Mouse (Mus musculus) limb, embryonic 11.5 days (tissue): ENCODE measurements around the gene Ephb3. TPM values are rescaled to one million over a fixed set of nuclear protein-coding genes. Genes with fewer than 3 reads are reported as not detected.

Experiments used
- ATAC-seq: fragments of 200-750 bp; cut with Nextera tagmentation; 2 replicates; pipeline ENCODE4 v1.8.0; 2017; ENCODE audit warnings: low read depth; ENCODE audit not compliant: insufficient number of reproducible peaks, low FRiP score, low TSS enrichment
- DNase-seq: peaks from one replicate; pipeline ENCODE4 v3.0.0-alpha.2; 2015; ENCODE audit warnings: low spot score
- H3K27ac ChIP-seq: fragments of 300-500 bp; sonication (generic); replicated peaks from 2 replicates; pipeline ENCODE4 v1.5.1; 2014; ENCODE audit warnings: low read depth, mild to moderate bottlenecking, low read length
- H3K27me3 ChIP-seq: fragments of 300-500 bp; sonication (generic); 2 replicates; pipeline ENCODE4 v1.6.1; 2014; ENCODE audit warnings: mild to moderate bottlenecking, low read length, mixed read lengths; ENCODE audit not compliant: control insufficient read depth, insufficient read depth
- H3K36me3 ChIP-seq: fragments of 300-500 bp; sonication (generic); 2 replicates; pipeline ENCODE4 v1.6.1; 2014; ENCODE audit warnings: mild to moderate bottlenecking, low read length, moderate library complexity, mixed read lengths; ENCODE audit not compliant: control insufficient read depth, insufficient read depth
- H3K4me1 ChIP-seq: fragments of 300-500 bp; sonication (generic); 2 replicates; pipeline ENCODE4 v1.6.1; 2014; ENCODE audit warnings: low read length, mixed read lengths; ENCODE audit not compliant: control insufficient read depth, insufficient read depth
- H3K4me2 ChIP-seq: fragments of 300-500 bp; sonication (generic); 2 replicates; pipeline ENCODE4 v1.6.1; 2014; ENCODE audit warnings: low read depth, mild to moderate bottlenecking, moderate library complexity; ENCODE audit not compliant: severe bottlenecking
- H3K4me3 ChIP-seq: fragments of 300-500 bp; sonication (generic); 2 replicates; pipeline ENCODE4 v1.5.1; 2014; ENCODE audit warnings: low read depth, low read length
- H3K9ac ChIP-seq: fragments of 300-500 bp; sonication (generic); 2 replicates; pipeline ENCODE4 v1.6.1; 2014; ENCODE audit warnings: mild to moderate bottlenecking, low read length
- H3K9me3 ChIP-seq: fragments of 300-500 bp; sonication (generic); 2 replicates; pipeline ENCODE4 v1.6.1; 2016; ENCODE audit warnings: low read length; ENCODE audit not compliant: control insufficient read depth
- WGBS: fragments of 180-500 bp; shearing (Covaris S2); extraction: QIAGEN DNeasy Blood & Tissue Kit; methylation state at CpG from one replicate; pipeline ENCODE4 v1.1.7; 2014; 5-methylcytosine and 5-hydroxymethylcytosine counted together
- polyA plus RNA-seq: library from polyadenylated mRNA; unstranded; fragments of >200 nt; fragmentation: Nextera tagmentation; extraction: Ambion mirVana; gene quantifications from 2 replicates; pipeline ENCODE4 v1.2.1, GENCODE M21; 2014

Gene Ephb3
- polyA plus RNA-seq, 1 experiment from 2014 or later: 33.1 TPM

DNA sequence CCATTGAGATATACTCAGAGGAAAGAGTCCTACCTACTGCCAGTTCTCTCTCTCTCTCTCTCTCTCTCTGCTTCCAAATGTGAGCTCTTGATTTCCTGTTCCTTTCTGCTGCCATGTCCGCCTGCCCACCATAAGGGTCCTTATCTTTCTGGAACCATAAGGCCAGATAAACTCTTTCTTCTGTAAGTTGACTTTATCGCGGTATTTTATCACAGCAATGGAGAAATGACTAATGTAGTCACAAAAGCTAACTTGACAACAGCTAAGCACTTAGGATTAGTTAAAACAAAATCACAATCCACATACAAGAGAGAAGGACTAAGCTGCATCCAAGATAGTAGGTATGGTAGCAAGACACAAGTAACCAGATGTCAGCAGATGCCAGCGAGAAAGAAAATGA lies 7.0 kb upstream of the Ephb3 start:
- H3K4me3 ChIP-seq: no peak overlapping the region
- H3K27me3 ChIP-seq: no peaks in the 10 kb centered on the region
- H3K9me3 ChIP-seq: no peaks in the 10 kb centered on the region
- no peak overlapping the region for H3K9ac ChIP-seq
- no peaks in the 10 kb centered on the region for H3K36me3 ChIP-seq
- H3K27ac ChIP-seq: no peak overlapping the region
- 85% methylated on average over 4 of the region's 4 CpGs for WGBS
- H3K4me2 ChIP-seq: no peak overlapping the region
- ATAC-seq: no peak
- no peak for DNase-seq
- no peaks in the 10 kb centered on the region for H3K4me1 ChIP-seq

DNA sequence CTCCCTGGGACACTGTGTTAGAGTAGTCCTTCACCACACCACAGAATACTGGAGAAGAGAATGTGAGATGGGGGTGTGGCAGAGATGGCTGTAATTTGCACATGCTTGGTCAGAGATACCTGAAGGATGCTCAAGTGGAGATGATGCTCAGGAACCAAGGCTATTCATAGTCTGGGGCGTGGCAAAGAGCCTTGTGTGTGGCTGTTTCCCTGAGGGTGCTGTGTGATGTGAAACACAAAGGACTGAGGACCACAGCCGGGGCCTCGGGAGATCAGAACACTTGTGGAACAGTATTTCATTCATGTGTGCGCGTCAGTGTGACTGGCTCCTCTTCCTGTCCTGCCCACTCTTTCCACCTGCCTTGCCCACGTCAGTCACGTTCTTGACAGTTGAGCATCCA lies 6.5 kb upstream of the Ephb3 start:
- Histone ChIP-seq H3K27ac (no peak overlapping the region), H3K9me3 (no peaks in the 10 kb centered on the region), H3K36me3 (no peaks in the 10 kb centered on the region), H3K4me1 (no peaks in the 10 kb centered on the region), H3K4me2 (no peak overlapping the region), H3K27me3 (no peaks in the 10 kb centered on the region), H3K9ac (no peak overlapping the region), H3K4me3 (no peak overlapping the region)
- 85% methylated on average over 7 of the region's 7 CpGs for WGBS
- ATAC-seq (no peak), DNase-seq (no peak)

DNA sequence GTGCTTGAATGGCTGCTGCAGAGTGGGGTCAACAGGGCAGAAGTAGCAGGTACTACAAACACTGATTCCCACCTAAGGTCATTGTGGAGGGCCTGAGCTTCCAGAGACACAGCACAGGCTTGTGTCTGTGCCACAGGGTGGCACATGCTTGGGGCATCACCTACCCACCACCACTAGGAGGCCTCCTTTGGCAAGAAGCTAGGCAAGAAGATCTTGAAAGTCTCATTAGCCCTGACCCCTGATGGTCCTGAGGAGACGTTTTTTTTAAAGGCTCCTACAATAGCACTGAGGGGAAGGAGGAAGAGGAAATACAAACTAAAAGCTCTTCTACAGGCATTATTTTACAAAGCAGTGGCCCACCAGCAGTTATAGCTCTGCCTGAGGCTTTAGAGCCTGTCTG lies 6.0 kb upstream of the Ephb3 start:
- ATAC-seq (no peak), DNase-seq (no peak)
- H3K4me1 ChIP-seq: 0 out of 2 replicates have a peak, but pooled peaks cover under 1% of the 10 kb centered on the region
- H3K9me3 ChIP-seq: no peaks in the 10 kb centered on the region
- H3K4me3 ChIP-seq: no peak overlapping the region
- H3K27me3 ChIP-seq: no peaks in the 10 kb centered on the region
- H3K27ac ChIP-seq: no peak overlapping the region
- no peak overlapping the region for H3K9ac ChIP-seq
- H3K4me2 ChIP-seq: no peak overlapping the region
- WGBS: 5% methylated on average over 1 of the region's 1 CpGs
- no peaks in the 10 kb centered on the region for H3K36me3 ChIP-seq

DNA sequence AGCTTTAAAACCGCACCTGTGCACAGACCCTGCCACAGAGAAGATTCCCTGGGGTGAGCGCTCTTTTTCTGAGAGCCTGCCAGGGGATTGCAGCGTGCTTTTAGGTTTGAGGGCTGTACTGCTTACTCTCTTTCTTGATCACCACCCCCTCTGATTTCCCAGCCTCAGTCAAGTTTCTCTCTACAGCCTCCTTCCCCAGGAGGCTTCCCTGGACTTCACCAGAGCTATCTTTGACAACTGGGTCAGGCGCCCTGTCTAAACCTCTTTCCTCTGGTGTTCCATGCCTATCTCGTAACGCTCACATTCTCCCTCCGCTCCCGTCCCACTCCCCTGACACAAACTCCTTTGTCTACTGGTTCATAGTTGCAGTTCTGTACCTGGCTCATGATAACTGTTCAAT lies 5.1 kb upstream of the Ephb3 start:
- no peak overlapping the region for H3K4me3 ChIP-seq
- no peak overlapping the region for H3K27ac ChIP-seq
- H3K36me3 ChIP-seq: no peaks in the 10 kb centered on the region
- 0 out of 2 replicates have a peak, but pooled peaks cover 2% of the 10 kb centered on the region for H3K4me1 ChIP-seq
- DNase-seq: no peak
- ATAC-seq: no peak
- no peak overlapping the region for H3K4me2 ChIP-seq
- WGBS: 65% methylated on average over 8 of the region's 8 CpGs
- H3K9ac ChIP-seq: no peak overlapping the region
- H3K27me3 ChIP-seq: no peaks in the 10 kb centered on the region
- H3K9me3 ChIP-seq: no peaks in the 10 kb centered on the region

DNA sequence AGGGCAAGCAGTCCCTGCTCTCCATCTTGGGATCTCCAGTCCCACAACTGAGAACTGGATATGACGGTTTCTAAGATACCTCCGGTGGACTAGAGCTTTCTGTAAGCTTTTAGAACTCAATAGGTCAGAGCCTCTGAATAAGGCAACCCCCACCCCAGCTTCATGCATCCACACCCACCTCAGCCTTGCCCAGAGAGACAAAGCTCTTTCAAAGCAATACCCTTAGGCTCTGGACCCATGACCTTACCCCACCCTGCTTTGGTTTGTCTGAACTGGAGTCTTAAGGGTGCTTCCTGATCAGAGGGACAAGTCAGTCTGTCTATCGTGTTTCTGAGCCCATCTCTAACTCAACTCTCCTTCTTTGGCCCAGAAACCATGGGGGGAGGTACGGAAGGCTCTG lies 1.8 kb upstream of the Ephb3 start:
- no peak for ATAC-seq
- Histone ChIP-seq H3K4me2 (no peak overlapping the region), H3K9ac (no peak overlapping the region), H3K27me3 (no peaks in the 10 kb centered on the region), H3K36me3 (no peaks in the 10 kb centered on the region), H3K27ac (no peak overlapping the region), H3K4me3 (no peak overlapping the region), H3K9me3 (no peaks in the 10 kb centered on the region), H3K4me1 (peaks cover 17% of the 10 kb centered on the region)
- WGBS: 88% methylated on average over 4 of the region's 4 CpGs
- DNase-seq: no peak

DNA sequence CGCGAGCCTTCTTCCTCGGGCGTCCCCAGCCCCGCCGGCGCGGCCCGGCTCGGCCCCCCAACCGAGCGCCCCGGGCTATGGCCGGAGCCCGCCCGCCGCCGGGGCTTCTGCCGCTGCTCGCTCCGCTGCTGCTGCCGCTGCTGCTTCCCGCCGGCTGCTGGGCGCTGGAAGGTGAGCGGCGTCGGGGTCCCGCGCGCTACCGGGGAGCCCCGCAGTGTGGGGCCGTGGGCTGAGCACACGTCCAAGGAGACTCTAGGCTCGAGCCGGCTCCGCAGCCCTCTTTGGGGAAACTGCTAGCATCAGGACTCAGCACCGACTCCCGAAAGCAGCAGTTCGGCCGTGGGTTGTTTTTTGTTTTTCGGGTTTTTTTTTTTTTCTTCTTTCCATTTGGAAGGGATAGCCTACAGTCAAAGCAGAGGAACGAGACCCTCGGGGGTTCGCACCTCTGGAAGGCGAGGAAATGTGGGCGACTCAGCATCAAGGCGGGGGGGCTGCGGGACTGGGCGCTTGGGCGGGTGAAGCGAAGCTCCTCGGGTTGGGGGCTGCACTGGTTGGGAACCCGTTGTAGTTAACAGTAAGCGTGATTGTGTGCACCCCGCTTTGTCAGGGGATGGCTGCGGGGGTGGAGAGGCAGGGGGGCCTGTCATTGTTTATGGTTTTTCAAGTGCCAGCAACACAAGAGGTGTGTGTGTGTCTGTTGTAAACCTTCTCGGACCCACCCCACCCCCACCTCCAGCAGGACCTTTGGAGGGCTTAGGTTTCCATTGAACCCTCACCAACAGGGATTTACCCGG lies 735 bp downstream of the Ephb3 start:
- Histone ChIP-seq H3K36me3 (no peaks in the 10 kb centered on the region), H3K9me3 (no peaks in the 10 kb centered on the region), H3K4me2 (peak overlapping the region; percentile 96), H3K4me1 (peaks cover 40% of the 10 kb centered on the region), H3K9ac (peak overlapping the region; percentile 98), H3K27ac (peak overlapping the region; percentile 80), H3K27me3 (no peaks in the 10 kb centered on the region; the same call in 1 of the 2 replicates), H3K4me3 (peak overlapping the region; percentile 95)
- ATAC-seq (no peak), DNase-seq (peak; percentile 64)
- under 1% methylated on average over 60 of the region's 60 CpGs for WGBS

DNA sequence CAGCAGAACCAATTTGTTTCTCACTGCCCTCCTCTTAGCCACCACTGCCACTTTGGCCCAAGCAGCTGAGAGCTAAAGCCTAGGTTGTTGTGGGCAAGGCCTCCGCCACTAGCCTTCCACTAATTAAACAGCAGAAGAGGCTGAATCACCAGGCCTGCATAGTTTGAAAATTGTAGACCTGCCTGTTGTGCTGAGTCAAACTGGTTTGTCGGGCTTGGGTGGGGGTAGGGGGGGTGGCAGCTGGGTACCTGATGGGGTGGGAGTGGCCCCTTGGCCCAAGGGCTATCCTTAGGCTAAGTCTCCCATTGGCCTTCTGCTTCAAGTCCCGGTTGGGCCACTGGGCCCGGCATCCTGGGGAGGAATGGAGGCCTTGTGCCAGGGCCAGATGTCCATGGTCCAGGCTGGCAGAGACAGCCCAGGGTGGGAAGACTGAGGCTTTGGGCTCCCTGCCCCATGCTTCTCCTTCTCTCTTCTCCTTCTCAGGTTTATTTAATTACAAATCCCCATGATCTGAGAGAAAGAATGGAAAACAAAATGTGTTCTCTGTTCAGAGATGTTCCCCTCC lies 3.5 kb downstream of the Ephb3 start:
- ATAC-seq (no peak), DNase-seq (no peak)
- no peaks in the 10 kb centered on the region; the same call in 1 of the 2 replicates for H3K27me3 ChIP-seq
- H3K4me3 ChIP-seq: peak overlapping the region; percentile 95
- H3K4me1 ChIP-seq: peaks cover 57% of the 10 kb centered on the region
- H3K4me2 ChIP-seq: peak overlapping the region; percentile 96
- WGBS: 61% methylated on average over 4 of the region's 4 CpGs
- no peak overlapping the region for H3K27ac ChIP-seq
- H3K9me3 ChIP-seq: no peaks in the 10 kb centered on the region
- no peaks in the 10 kb centered on the region; the same call in 1 of the 2 replicates for H3K36me3 ChIP-seq
- 0 out of 2 replicates have a peak overlapping the region, but pooled peaks have one; percentile 9 for H3K9ac ChIP-seq

DNA sequence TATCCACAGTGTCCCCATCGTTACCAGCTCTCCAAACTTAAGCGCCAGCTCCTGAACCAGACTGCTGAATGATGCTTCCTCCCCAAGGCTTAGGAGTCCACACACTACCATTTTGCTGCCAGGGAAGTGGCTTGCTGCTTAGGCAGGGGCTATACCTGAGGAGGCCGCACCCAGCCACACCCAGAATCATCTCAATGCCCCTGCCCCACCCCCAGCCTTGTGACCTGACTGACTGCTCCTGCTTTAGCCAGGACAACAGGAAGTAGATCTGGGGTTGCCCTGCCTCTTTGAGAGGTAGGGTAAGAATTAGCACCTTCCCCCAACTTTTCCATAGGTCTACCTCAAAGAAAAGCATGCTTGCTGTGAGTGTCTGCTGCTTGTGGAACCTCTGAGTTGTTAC lies 4.7 kb downstream of the Ephb3 start:
- peak; percentile 20 for DNase-seq
- Histone ChIP-seq H3K9me3 (no peaks in the 10 kb centered on the region), H3K4me1 (peaks cover 56% of the 10 kb centered on the region), H3K27me3 (no peaks in the 10 kb centered on the region; the same call in 1 of the 2 replicates), H3K27ac (peak overlapping the region; percentile 93), H3K36me3 (peaks cover 3% of the 10 kb centered on the region; the same call in 1 of the 2 replicates), H3K4me3 (no peak overlapping the region), H3K4me2 (peak overlapping the region; percentile 14; the same call in 1 of the 2 replicates), H3K9ac (no peak overlapping the region)
- WGBS: 86% methylated on average over 3 of the region's 3 CpGs
- ATAC-seq: no peak
